Mouse (Mus musculus): ENCODE data around the gene Brd1. TPM values are rescaled to one million over a fixed set of nuclear protein-coding genes. Genes with fewer than 3 reads are reported as not detected.
"Not testable (repeated sequence)": the region's sequence is repeated elsewhere in the genome, so short reads cannot be mapped to it uniquely, and the experiment has no call there.

Gene Brd1
- polyA plus RNA-seq, 2 experiments, result 5.5 to 6.1 TPM

DNA sequence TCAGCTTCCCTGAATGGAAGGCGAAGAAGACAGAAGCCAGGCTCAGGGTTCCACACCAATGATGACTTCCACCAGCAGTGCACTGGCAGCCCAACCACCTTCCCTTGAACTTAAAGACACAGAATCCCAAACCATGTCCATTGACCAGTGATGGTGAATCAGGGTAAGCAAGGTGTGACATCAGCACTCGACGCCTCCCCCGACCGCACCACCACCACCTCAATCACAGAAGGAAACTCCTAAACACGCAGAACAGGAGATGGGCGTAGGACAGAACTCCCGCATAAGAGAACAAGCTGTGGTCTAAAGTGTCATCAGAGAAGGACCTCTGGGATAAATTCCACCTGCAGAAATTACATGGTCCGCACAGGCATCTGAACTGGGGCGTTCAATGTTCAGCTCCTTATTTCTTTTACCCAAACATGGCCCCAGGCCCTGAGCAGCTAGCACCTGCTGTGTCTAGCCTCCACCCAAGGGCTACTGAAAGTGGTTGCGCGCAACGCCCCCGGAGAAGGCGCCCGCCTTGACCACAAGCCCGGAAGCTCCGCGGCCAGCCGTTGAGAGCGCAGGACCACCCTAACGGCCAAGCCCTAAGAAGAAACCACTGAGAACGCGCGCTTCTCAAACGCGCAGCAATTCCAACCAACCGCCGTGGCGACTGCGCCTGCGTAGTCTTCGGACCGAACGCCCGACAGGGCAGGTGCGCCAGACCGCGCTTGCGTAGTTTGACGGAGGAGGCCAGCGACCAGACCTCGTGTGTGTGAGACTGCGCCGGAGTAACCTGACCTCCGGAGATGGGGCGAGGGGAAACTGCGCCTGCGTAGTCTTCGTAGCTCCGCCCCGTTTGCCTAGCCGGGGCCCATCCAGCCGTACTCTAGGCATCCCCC lies 16.9 kb upstream of the Brd1 start:
- Histone ChIP-seq H3K4me1 (replicated peaks; ENCODE audit: control insufficient read depth in 2 of 2, insufficient read depth in 2 of 2, low read length in 1 of 2) (peaks cover 14 to 20% of the 10 kb centered on the region in 2 experiments), H3K4me3 (ENCODE audit: insufficient read depth in 1 of 2, low read depth in 2 of 2, low read length in 2 of 2) (peak overlapping the region; percentile 63 to 95), H3K4me2 (ENCODE audit: low read depth) (peak overlapping the region; percentile 85), H3K27ac (peak overlapping the region; percentile 80), H3K27me3 (ENCODE audit: control insufficient read depth, insufficient read depth, low read length) (no peaks in the 10 kb centered on the region), H3K9me3 (ENCODE audit: control insufficient read depth, low read length) (no peaks in the 10 kb centered on the region), H3K9ac (replicated peaks) (peak overlapping the region; percentile 70), H3K36me3 (replicated peaks; ENCODE audit: control insufficient read depth, insufficient read depth, low read depth) (peaks cover 9% of the 10 kb centered on the region)
- ATAC-seq (ENCODE audit: insufficient read depth) (peak; percentile 94), DNase-seq (ENCODE audit: low read depth in 3 of 3, low spot score in 3 of 3) (peak; percentile 95 to 96 (median 96))
- WGBS (ENCODE audit: insufficient replicate concordance), result 2% methylated on average over 54 of the region's 54 CpGs
- no peak for TF ChIP-seq EP300 (IDR thresholded peaks at IDR 0.05; ENCODE audit: low read depth)
- no peak for TF ChIP-seq CTCF (IDR thresholded peaks at IDR 0.05; ENCODE audit: low read depth)

DNA sequence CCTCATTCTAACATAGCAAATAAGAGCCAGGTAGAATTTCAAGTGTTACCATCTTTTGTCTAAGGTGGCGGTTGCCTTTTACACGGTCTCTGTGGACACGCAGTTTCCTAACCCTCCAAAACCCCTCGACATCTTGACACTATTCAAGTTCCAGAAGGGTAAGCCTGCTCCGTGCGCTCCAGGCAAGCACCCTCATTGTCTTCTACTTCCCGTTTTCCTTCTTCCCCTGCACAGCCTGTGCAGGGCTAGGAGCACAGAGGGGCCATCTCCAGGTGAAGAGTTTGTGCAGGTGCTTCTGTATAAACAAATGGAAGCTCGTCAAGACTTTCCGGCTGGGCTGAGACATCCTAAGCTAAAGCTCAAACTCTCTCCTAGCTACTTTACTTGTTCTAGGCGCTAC lies 16.0 kb upstream of the Brd1 start:
- Histone ChIP-seq H3K36me3 (replicated peaks; ENCODE audit: control insufficient read depth, insufficient read depth, low read depth) (peaks cover 4% of the 10 kb centered on the region), H3K4me2 (ENCODE audit: low read depth) (peak overlapping the region; percentile 85), H3K9ac (replicated peaks) (no peak overlapping the region; the same call in 1 of the 2 replicates), H3K4me1 (replicated peaks; ENCODE audit: control insufficient read depth in 2 of 2, insufficient read depth in 2 of 2, low read length in 1 of 2) (peaks cover 14 to 25% of the 10 kb centered on the region in 2 experiments), H3K9me3 (ENCODE audit: control insufficient read depth, low read length) (no peaks in the 10 kb centered on the region), H3K27me3 (ENCODE audit: control insufficient read depth, insufficient read depth, low read length) (no peaks in the 10 kb centered on the region), H3K4me3 (ENCODE audit: insufficient read depth in 1 of 2, low read depth in 2 of 2, low read length in 2 of 2) (no peak overlapping the region), H3K27ac (no peak overlapping the region)
- ATAC-seq (ENCODE audit: insufficient read depth), result no peak
- DNase-seq (ENCODE audit: low read depth in 3 of 3, low spot score in 3 of 3), result no peak
- WGBS (ENCODE audit: insufficient replicate concordance), result 55% methylated on average over 10 of the region's 10 CpGs
- no peak for TF ChIP-seq CTCF (IDR thresholded peaks at IDR 0.05; ENCODE audit: low read depth)
- no peak for TF ChIP-seq EP300 (IDR thresholded peaks at IDR 0.05; ENCODE audit: low read depth)

DNA sequence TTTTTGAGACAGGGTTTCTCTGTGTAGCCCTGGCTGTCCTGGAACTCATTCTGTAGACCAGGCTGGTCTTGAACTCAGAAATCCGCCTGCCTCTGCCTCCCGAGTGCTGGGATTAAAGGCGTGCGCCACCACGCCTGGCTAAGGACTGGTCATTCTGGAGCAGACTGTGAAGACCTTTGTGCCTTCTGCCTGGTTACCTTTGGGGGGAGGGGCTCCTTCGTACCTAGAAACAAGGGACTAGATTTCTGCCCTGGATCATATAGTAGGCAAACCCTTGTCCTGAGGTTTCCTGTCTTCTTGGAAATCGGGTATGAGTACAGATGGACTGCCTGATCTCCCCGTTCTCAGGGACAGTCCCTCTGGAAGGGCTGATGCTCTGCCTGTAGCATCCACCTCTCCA lies 15.6 kb upstream of the Brd1 start:
- WGBS (ENCODE audit: insufficient replicate concordance), result 70% methylated on average over 8 of the region's 8 CpGs
- not testable (repeated sequence) for H3K4me2 ChIP-seq (ENCODE audit: low read depth); ATAC-seq (ENCODE audit: insufficient read depth); H3K36me3 ChIP-seq (replicated peaks; ENCODE audit: control insufficient read depth, insufficient read depth, low read depth); H3K4me3 ChIP-seq (ENCODE audit: insufficient read depth in 1 of 2, low read depth in 2 of 2, low read length in 2 of 2); H3K27ac ChIP-seq; DNase-seq (ENCODE audit: low read depth in 3 of 3, low spot score in 3 of 3); H3K9ac ChIP-seq (replicated peaks); H3K27me3 ChIP-seq (ENCODE audit: control insufficient read depth, insufficient read depth, low read length); H3K9me3 ChIP-seq (ENCODE audit: control insufficient read depth, low read length)
- H3K4me1 ChIP-seq (replicated peaks; ENCODE audit: control insufficient read depth in 2 of 2, insufficient read depth in 2 of 2, low read length in 1 of 2), result peaks cover 14 to 25% of the 10 kb centered on the region in 2 experiments

DNA sequence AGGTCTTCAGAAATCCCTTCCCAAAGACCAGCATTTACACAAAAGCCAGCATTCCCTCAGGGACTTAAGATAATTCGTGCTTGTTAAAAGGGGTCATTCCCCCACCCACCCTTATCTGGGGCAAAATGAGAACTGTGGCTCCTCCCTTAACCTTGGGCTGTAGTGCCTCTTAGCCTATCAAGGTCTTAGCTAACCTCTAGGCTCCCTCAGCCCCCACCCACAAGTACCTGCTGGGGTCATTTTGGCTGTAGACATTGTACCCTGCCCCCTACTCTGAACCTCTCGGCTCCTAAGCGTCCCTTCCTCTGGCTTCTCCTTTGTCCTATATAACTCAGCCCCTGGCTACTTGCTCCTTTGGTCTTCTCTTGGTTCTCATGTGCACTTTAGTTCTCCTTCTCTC lies 11.9 kb upstream of the Brd1 start:
- WGBS (ENCODE audit: insufficient replicate concordance), result 18% methylated on average over 3 of the region's 3 CpGs
- ATAC-seq (ENCODE audit: insufficient read depth), result no peak
- Histone ChIP-seq H3K27ac (no peak overlapping the region), H3K9me3 (ENCODE audit: control insufficient read depth, low read length) (no peaks in the 10 kb centered on the region), H3K36me3 (replicated peaks; ENCODE audit: control insufficient read depth, insufficient read depth, low read depth) (no peaks in the 10 kb centered on the region), H3K9ac (replicated peaks) (no peak overlapping the region), H3K27me3 (ENCODE audit: control insufficient read depth, insufficient read depth, low read length) (no peaks in the 10 kb centered on the region), H3K4me2 (ENCODE audit: low read depth) (no peak overlapping the region), H3K4me3 (ENCODE audit: insufficient read depth in 1 of 2, low read depth in 2 of 2, low read length in 2 of 2) (no peak overlapping the region), H3K4me1 (replicated peaks; ENCODE audit: control insufficient read depth in 2 of 2, insufficient read depth in 2 of 2, low read length in 1 of 2) (peaks cover 7 to 21% of the 10 kb centered on the region in 2 experiments)
- TF ChIP-seq CTCF (IDR thresholded peaks at IDR 0.05; ENCODE audit: low read depth) (no peak), EP300 (IDR thresholded peaks at IDR 0.05; ENCODE audit: low read depth) (no peak)
- DNase-seq (ENCODE audit: low read depth in 3 of 3, low spot score in 3 of 3), result no peak

DNA sequence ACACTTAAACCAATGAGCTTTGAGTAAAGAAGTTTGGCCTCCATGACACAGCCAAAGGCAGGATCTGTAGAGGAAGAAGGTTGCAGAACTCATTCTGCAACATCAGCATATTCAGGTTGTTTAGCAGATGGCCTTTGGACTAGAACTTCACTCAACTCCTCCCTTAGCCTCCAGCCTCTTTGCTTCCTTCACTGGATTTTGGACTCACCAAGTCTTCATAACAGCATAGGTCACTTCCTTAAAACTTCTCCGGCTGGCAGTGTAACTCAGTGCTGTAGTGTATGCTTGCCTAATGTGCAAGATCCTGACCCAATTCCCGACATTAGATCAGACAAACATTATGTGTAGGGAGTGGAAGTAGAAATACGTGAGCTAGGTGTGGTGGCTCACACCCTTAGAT lies 11.3 kb upstream of the Brd1 start:
- no peaks in the 10 kb centered on the region for H3K36me3 ChIP-seq (replicated peaks; ENCODE audit: control insufficient read depth, insufficient read depth, low read depth)
- no peak for ATAC-seq (ENCODE audit: insufficient read depth)
- H3K27ac ChIP-seq, result no peak overlapping the region
- H3K9me3 ChIP-seq (ENCODE audit: control insufficient read depth, low read length), result no peaks in the 10 kb centered on the region
- H3K4me1 ChIP-seq (replicated peaks; ENCODE audit: control insufficient read depth in 2 of 2, insufficient read depth in 2 of 2, low read length in 1 of 2), result peaks cover 4 to 15% of the 10 kb centered on the region in 2 experiments
- H3K4me2 ChIP-seq (ENCODE audit: low read depth), result no peak overlapping the region
- DNase-seq (ENCODE audit: low read depth in 3 of 3, low spot score in 3 of 3), result no peak
- no peak for TF ChIP-seq CTCF (IDR thresholded peaks at IDR 0.05; ENCODE audit: low read depth)
- no peak for TF ChIP-seq EP300 (IDR thresholded peaks at IDR 0.05; ENCODE audit: low read depth)
- H3K27me3 ChIP-seq (ENCODE audit: control insufficient read depth, insufficient read depth, low read length), result no peaks in the 10 kb centered on the region
- H3K9ac ChIP-seq (replicated peaks), result no peak overlapping the region
- 60% methylated on average over 3 of the region's 3 CpGs for WGBS (ENCODE audit: insufficient replicate concordance)
- H3K4me3 ChIP-seq (ENCODE audit: insufficient read depth in 1 of 2, low read depth in 2 of 2, low read length in 2 of 2), result no peak overlapping the region

DNA sequence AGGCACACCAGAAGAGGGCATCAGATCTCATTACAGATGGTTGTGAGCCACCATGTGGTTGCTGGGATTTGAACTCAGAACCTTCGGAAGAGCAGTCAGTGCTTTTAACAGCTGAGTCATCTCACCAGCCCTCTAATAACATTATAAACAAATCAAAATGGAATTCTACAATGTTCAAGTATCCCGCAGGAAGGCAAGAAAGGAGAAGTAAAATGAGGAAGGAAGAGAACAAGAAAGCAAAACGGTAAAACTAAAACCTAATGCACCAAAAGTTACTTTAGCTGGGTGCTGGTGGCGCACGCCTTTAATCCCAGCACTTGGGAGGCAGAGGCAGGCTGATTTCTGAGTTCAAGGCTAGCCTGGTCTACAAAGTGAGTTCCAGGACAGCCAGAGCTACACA lies 9.3 kb upstream of the Brd1 start:
- not testable (repeated sequence) for H3K4me3 ChIP-seq (ENCODE audit: insufficient read depth in 1 of 2, low read depth in 2 of 2, low read length in 2 of 2); H3K9ac ChIP-seq (replicated peaks); DNase-seq (ENCODE audit: low read depth in 3 of 3, low spot score in 3 of 3); H3K4me2 ChIP-seq (ENCODE audit: low read depth); H3K4me1 ChIP-seq (replicated peaks; ENCODE audit: control insufficient read depth in 2 of 2, insufficient read depth in 2 of 2, low read length in 1 of 2); H3K27me3 ChIP-seq (ENCODE audit: control insufficient read depth, insufficient read depth, low read length); H3K9me3 ChIP-seq (ENCODE audit: control insufficient read depth, low read length); H3K36me3 ChIP-seq (replicated peaks; ENCODE audit: control insufficient read depth, insufficient read depth, low read depth); H3K27ac ChIP-seq; ATAC-seq (ENCODE audit: insufficient read depth)
- WGBS (ENCODE audit: insufficient replicate concordance), result 48% methylated on average over 5 of the region's 5 CpGs
